Mouse (Mus musculus): Measurements from ENCODE around the gene Tprg.

Tprg gene

DNA sequence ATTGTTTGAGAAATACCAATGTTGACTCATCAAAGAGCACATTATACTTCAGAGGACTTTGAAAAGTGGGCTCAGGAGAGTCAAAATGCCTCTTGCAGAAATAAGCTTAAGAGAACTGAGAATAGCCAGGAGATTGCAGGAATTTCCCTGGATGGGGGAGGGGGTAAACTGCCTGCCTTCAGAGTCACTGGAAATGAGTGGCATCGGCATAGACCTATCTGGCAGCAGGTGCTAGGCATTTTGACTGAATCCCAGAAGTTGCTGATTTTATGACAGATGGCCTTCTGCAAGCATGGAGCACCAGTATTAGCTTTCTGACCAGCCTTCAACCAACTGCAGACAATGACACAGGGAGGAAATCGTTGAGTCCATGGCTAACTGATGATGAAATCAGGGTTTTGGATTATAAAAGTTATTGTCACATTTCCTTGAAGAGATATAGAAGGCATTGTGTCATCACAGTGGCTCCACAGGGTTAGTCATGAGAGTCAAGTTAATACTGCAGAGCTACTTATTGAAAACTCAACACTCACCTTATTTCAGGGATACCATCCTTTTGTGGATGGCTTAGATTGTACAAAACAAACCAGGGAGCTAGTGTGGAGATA, 39.1 kb downstream of the Tprg start:
- no peak for DNase-seq (ENCODE audit: low read depth in 2 of 2, low spot score in 2 of 2)

DNA sequence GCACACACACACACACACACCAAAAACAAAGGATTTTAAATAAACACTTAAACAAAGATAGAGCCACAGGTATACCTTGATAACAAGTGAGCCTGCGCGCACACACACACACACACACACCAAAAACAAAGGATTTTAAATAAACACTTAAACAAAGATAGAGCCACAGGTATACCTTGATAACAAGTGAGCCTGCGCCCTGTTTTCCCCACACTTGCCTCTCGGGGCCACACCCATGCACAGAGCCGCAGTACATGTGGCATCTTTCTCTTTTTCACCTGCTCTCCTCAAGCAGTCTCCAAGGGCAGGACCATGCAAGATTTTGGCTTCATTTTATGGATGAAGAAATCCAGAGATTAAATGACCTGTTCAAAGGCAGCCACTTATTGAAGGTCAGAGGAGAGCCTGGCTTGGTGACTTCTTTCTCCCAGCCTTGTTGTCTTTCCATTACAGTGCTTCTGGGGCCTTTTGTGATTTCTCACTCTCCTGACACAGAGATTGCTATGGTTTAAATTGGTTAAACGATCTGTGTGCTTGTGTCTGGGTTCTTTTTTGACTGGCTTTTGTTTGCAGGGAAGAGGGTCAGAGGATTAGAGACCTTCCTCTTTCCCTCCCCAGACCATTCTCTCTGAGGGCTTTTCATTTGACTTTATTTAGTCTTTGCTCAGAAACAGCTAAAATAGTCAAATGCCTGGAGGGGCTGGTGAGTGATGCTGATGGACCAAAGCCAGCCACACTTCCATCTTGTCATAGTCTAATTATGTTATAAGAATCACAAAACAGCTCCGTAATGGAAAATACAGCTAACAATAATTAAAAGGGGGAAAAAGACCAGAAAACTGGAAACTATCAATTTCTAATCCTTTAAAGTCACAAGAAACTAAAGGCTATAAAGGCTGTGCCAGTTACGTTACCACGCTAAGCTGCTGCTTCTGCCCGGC, 46.9 kb downstream of the Tprg start:
- no peak for DNase-seq (ENCODE audit: low read depth in 2 of 2, low spot score in 2 of 2)

DNA sequence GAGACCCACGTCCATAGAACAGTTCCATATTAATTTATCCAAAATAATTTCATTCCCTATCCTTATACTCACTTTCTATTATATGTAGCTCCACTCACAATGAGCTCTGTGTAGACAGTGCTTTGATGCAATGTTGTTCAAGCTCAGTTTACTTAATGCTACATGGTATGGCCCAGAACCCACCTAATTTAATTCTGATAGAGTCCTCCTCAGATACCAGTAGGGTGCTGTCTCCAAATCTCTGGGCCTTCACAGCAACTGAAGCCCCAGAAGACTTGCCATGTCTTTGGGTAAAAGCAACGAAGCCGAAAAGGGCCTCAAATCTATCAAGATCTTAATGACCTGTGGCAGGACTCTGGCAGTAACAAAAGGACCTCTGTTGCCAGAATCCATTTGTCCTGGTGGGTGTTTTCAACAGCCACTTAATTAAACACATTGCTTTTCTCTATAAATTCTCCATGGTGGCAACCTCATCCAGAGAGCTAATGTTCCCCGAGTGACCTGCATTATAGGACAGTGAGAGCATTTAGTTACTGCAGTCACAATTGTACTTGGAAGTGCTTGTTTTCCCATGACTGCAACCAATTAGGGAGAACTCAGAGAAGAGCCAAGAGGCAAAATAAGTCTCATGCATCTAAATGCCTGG, 48.6 kb downstream of the Tprg start:
- DNase-seq (ENCODE audit: low read depth in 2 of 2, low spot score in 2 of 2) = no peak

DNA sequence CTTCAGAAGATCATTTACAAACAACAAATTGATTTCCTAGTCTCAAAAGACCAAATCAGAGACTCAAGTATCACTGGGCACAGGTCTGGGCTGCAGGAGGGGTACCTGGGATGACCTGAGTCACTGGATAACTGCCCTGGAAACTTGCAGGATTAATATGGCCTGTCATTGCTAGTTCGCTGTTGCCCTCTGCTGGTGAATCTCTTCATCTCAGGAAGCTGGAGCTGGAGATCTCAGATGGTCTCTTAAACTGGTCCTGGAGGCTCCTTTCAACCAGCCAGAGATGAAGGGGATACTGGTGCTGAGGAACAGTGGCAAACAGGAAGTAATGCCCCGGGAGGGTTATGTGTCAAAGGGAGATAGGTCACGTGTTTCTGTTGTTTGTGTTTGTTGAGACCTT, 63.0 kb downstream of the Tprg start:
- DNase-seq (ENCODE audit: low read depth in 2 of 2, low spot score in 2 of 2) = peak in 1 of 2 experiments; percentile 24

DNA sequence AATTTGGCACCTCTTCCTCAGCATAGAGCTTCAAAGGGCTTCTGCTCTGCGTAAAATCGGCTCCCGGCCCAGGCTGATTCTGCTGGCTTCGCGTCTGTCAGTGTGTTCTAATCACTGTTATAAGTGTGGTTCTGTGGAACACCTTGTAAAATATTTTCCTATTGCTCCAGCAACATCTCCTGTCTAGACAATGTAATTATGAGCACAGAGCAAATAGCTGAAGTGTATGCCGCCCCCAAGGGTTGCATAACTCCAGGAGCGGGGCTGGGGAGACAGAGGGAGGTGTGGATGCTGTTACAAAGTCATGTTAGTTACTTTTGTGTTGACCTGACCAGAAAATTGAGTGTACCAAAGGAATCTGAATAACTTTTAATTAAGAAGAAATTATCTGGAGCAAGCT, 81.2 kb downstream of the Tprg start:
- no peak for DNase-seq (ENCODE audit: low read depth in 2 of 2, low spot score in 2 of 2)

DNA sequence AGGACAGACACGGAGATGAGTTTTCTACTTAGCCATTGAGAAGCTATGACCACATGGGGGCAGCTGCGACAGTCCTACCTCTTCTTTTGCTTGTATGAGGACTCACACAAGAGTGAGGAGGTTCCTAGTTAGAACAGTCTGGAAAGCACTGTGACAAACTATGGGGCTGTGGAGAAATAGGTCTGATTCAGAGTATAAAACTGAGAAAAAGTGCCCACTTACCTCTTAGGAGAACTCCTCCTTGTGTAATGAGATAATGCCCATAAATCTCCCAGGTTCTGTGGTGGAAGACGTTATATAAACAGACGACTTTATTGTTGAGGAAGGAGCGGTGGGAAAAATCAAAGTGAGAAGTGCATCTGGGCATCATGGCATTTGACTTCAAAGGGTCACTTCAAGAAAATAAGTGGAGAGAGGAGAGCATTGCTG, 83.4 kb downstream of the Tprg start:
- DNase-seq (ENCODE audit: low read depth in 2 of 2, low spot score in 2 of 2) = no peak

DNA sequence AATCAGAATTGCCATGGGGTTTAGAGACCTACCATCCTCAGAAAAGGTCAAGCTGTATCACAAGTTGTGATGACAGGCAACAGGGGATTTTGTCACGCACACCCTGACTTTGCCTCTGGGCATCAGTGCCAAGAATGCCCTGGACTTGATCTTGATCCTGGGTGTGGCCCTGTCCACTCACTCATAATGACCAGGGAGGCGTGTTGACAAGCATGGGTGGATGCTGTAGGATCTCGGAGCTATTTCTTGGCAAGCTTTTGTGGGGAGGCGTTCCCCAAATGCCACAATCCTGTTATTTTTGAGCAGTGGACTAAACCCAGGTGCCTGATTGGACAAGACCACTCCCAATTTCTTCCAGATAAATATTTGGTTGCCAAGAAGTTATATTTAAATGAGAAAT, 87.5 kb downstream of the Tprg start:
- DNase-seq (ENCODE audit: low read depth in 2 of 2, low spot score in 2 of 2) = no peak

DNA sequence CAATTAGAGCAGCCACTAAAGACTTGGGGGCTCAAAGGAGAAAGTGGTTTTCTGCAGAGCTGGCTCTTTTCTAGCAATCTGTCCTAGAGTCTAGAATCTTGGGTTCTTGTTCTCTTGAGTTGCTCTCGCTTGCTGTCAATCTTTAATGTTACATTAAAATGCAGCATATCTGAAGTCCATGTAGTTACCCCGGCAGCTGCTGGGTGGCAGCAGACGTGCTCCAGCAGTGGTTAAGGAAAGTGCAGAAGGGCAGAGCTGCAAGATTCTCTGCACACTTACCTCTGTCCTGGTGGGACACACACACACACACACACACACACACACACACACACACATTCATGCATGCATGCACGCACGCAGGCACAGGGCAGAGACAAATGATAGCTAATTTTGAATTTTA, 88.2 kb downstream of the Tprg start:
- DNase-seq (ENCODE audit: low read depth in 2 of 2, low spot score in 2 of 2) = no peak

DNA sequence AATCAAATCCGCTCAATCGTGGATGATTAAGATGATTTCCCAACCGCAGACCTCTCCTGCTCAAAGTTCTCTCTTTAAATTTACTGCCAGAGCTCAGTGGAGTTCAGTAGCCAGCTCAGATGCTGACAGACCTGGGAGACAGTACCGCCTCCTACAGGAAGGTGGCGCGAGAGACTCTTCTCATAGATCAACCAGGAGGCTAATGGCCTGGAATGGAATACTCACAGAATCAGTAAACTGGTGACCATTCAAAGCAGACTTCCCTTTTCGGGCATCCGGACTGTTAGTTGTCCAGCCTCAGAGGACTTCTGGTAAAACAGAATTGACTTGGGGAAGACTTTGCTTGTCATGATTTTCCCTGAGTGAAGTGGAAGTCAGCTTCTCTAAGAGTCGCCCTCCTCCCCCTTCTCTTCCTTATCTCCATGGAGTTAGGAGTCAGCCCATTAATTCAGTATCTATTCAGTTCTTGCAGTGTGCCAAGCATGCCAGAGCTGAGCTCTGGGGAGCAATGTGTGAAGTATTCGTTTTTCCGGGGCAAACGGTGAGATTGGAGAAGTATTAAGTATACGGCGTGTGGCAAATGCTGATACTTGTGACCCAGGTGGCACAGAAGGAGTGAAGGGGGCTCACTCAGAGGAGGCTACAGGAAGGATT, 90.2 kb downstream of the Tprg start:
- peak; percentile 38 to 45 for DNase-seq (ENCODE audit: low read depth in 2 of 2, low spot score in 2 of 2)

DNA sequence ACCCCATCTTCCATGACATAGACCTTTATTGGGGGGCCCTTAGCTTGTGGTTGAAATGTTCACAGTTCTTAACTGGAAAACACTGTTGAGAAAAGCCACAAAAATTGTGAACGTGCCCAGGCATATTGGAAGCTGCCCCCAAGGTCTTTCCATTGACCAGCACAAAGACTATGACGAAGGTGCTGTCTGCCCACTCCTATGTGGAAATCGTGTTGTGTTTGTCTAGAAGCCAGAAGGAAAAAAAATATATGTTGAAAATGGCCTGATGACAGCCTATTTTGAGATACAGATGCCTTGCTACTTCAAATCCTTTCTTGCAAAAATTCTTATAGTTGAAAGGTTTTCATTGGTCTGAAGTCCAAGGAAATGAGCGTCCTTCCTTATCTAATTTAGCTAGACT, 91.1 kb downstream of the Tprg start:
- DNase-seq (ENCODE audit: low read depth in 2 of 2, low spot score in 2 of 2) = no peak

DNA sequence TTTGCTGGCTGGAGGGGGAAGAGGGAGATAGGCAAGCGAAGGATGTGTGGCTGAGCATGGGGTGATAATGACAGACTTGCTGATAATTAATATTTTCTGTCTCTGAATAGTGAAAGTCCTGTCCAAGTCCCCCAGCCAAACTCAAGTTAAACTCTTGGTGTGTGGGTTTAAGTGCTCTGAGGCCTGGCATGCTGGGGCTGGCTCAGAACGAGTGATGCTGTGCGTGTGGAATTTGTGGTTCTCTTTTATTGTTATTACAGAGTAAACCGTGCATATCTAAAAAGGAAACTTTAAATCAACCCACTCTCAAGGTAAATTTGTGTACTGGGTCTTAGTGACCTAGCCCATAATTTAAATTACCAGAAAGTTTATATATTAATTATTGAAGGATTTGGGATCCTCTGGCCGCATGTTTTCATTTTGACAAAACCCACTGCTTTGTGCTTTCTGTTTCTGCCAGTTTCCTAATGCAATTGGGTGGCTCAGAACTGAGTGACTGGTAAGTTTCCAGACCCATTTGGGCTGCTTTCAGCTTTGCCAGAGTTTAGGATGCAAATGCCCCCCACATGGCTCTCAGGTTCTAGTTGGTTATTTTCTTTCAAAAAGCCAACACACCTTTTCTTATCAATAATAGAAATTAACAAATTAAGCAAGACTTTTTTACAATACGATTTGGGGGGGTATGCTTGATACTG, 99.0 kb downstream of the Tprg start:
- no peak for DNase-seq (ENCODE audit: low read depth in 2 of 2, low spot score in 2 of 2)

DNA sequence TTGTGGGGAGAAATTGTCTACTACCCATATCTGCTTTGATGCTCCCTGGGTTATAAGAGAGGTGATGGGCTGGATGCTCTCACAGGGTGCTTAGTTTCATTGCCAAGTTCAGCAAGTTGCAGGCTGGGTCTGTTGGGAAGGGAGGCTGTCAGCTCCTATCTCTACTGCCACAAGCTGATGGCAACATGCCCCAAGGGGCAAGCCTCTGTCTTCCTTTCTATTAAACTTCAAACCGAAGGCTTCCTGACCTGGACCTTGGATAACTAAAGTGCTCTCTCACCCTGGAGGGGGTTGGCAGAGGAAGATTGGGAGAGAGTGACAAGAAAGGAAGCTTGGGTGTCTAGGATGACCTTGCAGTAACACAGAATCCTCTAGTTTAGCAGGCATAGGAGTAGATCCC, 108.1 kb downstream of the Tprg start:
- no peak for DNase-seq (ENCODE audit: low read depth in 2 of 2, low spot score in 2 of 2)

DNA sequence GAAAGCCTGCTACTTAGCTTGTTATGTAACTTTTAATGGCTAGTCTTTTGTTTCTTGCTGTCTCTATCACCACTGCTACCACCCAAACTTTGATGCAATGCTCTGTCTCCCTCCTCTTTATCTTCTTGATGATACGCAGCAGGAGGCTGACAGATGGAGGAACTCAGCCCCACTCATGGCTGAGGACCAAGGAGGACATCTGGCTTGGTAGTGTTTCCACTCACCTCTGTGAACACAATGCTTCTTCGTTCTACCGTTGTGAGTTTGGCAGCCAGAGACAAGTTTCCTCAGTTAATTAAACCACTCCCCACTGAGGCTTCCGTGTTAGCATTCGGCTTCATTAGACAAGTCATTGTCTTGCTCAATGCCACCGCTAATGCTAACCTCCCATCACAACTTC, 117.5 kb downstream of the Tprg start:
- DNase-seq (ENCODE audit: low read depth in 2 of 2, low spot score in 2 of 2) = no peak

DNA sequence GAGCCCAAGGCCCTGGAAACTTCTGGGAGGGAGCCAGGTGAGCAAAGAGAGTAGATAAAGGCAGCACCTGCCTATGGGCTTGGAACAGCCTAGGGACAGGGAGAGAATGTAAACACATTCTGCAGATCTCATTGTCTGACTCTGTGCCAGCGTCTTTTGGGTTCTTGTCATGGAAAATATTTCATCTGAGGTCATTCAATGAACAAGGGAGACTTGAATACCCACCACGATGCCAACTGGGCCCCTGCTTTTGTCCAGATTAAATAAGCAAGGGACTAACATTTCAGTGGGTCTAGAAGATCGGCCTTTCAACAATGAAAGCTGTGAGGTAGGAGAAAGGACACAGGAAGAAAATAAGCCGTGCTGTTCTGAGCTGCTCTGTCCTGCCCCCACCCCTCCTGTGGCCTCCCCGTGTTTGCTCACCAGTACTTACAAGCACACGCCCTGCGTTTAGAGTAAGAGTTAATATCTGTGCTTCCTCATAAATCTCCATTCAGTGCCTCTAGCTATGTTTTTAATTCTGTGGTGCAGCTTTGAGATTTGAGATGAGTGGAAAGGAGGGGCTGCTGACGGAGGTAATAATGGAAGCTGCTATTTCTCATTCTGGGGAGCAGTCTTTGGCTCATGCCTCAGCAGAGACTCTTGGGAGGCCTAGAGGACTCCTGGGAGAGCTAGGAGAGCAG, 120.7 kb downstream of the Tprg start:
- no peak for DNase-seq (ENCODE audit: low read depth in 2 of 2, low spot score in 2 of 2)

DNA sequence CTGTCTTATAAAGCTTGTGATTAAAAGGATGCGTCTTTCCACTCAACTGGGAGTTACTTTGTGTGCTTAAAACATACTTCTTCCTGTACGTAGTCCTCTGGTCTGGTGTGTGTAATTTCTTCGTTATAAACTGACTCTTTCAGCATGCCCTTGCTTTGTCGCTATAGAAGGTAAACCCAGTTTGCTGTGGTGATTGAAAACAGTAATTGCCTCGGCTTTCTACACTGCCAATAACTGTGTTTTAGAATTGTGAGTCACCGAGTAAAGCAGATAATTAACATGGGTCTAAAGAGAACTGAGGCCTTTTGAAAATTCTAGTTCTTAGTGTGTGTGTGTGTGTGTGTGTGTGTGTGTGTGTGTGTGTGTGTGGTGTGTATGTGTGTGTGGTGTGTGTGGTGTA, 121.4 kb downstream of the Tprg start:
- no peak for DNase-seq (ENCODE audit: low read depth in 2 of 2, low spot score in 2 of 2)

DNA sequence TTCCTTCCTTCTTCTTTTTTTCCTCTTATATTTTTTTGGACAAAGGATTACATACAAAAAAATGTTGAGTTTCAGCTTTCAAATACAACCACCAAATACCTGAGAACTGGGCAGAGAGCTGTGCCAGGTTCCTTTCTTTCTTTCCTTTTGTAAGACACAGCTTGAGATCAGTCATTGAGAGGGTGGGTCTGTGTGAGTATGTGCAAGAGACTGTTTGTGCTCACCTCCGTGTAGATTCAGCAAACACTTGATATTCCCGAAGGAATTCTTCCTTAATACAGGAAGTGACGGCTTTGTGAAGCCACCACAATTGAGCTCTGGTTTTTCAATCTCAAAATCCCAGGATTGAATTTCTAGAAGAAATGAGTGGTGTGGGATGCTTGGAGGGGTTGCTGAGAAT, 124.7 kb downstream of the Tprg start:
- no peak for DNase-seq (ENCODE audit: low read depth in 2 of 2, low spot score in 2 of 2)

DNA sequence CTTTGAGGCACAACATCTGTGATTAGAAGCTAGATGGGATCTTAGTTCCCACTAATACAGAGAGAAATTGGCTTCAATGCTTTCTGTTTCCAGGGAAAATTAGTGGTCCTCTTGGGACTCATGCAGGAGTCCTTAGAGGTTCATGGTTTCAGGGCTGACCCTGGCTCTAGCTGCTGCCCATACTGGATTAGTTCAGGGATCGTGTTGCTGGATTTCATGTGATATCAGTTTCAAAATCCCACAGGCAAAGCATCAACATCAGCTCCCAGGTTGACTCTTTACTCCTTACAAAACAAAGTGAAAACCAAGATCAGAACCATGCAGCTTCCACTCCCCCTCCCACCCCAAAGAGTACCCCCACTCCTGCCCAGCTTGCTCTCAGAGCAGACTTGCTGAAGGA, 127.3 kb downstream of the Tprg start:
- no peak for DNase-seq (ENCODE audit: low read depth in 2 of 2, low spot score in 2 of 2)

DNA sequence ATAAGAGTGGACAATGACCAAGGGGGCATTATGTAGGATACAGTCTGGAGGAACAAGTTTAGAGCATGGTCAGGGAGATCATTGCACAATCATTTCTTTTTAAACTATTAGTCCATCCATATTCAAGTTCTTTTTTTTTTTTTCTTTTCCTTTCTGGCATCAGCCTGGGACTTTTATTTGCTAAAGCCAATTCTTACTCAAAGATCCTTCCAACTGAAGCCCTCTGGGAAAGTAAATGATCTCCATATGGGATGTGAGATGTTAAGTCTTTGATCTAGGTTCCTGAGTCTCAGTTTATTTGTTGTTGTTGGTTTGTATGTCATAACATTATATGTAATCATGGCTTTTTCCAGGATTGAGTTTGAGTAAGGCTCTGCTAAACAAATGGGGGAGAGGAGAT, 128.6 kb downstream of the Tprg start:
- no peak for DNase-seq (ENCODE audit: low read depth in 2 of 2, low spot score in 2 of 2)

DNA sequence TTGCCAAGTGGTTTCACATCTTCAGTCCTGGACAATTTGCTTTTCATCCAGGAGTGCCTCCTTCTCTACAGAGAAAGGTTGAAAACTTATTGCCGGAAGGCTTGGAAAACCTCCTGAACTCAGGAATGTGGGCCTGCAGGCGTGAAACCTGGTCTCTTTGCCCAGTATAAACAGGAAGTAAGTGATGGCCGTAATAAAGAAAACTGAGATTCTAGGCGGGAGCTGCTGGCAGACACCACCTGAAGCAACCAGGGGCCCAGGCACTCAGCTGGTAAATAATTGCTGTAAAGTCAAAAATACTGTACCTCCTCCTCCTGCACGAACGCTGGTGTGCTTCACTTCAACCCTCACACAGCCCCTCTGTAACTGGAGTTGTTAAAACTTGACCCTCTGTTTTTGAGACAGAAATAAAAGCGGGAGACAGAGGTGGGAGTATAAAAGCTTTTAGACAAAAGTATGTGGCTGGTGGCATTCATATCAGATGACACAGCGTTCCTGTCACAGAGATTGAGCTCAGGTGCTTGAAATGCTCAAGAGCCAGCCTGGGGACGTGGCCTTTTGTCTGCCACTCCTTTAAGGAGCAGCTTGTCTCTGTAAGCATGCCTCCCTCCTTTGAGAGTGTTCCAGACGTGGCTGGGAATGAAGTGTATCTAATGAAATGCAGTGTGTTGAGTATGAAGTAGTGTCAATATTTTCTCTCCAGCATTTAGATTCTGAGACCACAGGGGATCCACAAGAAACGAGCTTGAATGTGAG, 131.4 kb downstream of the Tprg start:
- DNase-seq (ENCODE audit: low read depth in 2 of 2, low spot score in 2 of 2) = no peak

DNA sequence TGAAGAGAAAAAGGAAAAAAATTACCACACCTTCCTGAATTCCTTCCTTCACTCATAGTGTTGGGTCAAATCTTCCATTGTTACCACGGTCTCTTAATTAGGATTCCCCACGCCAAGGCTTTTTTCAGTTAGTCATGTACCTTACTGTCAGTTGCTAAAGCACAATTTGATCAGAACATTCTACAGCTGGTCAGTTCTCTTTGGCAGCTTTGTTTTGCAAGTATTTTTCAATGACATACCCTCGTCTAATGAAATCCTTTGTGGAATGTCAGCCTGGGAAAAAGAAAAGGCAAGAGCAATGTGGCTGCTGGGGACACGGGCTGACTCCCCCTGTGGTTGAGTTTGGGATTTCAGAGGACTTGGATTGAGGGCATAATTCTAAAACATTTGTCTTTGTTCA, 136.4 kb downstream of the Tprg start:
- DNase-seq (ENCODE audit: low read depth in 2 of 2, low spot score in 2 of 2) = no peak
